Mouse (Mus musculus) cerebellum, adult (tissue): ENCODE measurements around the gene Ap5b1.

ENCODE experiments used
- ATAC-seq: cut with Nextera tagmentation; 2 replicates; pipeline ENCODE4 v1.9.2; 2017; ENCODE audit warnings: mild to moderate bottlenecking, moderate library complexity, mixed read lengths; ENCODE audit not compliant: insufficient number of reproducible peaks, low FRiP score, low TSS enrichment

Ap5b1 gene

DNA sequence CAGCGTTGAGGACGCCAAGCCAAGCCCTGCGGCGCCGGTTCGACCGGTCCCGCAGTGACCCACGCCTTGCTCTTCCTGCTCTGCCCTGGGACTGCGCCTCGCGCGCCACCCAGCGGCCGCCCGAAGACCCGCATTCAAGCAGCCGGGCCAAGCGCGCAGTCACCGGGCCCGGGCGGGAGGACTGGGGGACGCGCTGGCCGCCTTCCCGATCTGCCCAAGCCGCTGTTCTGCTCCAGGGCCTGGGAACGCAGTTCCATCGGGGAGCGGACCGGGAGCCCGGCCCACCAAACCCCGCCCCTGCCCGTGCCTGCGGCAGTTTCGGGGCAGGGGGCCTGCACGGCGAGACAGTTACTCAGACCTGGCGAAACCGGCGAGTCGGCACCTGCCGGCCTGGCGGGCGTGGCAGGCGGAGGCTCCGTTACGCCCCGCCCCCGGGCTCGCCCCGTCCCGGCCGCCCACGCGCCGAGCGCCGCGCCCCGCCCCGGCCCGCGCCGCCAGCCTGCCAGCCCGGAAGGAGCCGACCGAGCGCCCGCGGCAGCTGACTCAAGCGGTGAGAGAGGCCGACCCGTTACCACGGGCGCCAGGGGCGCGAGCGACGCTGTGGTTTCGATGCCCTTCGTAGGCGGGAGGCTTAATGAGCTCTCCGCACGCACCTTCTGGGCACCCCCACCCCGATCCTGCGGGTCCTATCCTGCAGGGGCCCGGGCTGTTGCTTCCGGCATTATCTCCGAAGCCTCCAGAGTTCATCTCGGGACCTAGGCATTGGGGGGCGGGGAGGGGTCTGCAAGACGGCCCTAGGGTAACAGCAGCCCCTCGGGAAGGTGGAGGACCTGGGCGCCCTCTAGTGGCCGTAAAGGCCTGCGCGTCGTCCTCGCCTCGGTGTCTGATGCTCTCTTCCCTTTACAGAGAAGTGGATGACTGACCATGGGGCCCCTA lies at the start of gene Ap5b1:
Gene Ap5b1 (plus strand): TSS at position 492 of the 936 bp plus-strand sequence.
- peak; percentile 78 for ATAC-seq

DNA sequence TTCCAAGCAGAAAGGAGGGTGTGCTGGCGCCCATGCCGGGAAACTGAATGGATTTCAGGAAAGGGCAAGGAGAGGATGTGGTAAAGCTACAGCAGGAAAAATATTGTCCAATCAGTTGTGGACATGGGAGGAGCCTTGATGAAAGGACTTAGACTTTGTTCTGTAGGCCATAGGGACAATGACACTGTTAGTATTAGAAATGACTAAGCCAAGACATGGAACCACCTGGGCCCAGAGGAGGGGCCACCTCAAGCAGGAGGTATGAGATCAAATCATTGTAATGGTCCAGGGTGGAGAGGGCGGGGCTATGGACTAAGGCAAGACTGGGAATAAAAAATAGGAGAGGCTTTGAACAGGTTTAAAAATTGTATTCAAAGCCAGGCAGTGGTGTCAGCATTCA lies 49.1 kb upstream of the Ap5b1 start:
- no peak for ATAC-seq

- no peak for ATAC-seq
These were observed 42.6 kb upstream of the Ap5b1 start for GRCm38 (mm10) chr19:5525204-5525603.

DNA sequence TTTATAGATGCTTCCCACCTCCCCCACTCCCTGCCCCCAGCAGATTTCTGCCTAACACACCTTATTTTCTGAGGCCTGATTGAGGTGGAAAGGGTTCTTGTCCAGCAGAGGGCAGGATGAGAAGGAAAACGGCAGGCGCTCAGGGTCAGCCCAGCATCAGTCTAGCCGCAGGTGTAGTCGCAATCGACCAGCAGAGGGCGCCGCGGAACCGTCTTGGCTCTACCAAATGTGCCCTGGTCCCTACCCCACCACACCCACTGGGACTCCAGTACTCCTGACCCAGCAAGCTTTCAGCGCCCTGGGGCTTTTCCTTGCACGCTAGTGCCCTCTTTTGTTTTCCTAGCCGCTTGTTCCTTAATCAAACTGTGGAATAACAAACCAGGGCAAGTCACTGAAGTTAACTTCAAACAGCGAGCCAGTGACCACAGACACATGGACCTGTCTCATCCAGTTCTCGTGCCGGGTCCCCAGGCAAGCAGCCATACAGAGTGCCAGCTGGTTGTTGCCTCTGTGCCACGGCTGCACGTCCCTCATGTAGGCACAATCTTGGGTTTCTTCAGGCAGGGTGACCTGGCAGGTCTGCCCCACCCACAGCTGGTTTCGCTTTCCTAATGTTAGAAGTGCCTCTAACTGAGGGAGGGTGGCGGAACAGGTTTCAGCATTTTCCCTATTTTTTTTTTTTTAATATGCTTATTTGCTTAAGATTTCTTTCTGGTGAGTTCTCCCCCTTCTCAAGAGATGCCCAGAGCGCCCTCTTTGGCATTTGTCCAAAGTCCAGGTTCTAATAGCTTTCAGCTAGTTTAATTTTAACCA lies 38.3 kb upstream of the Ap5b1 start:
- ATAC-seq, result peak; percentile 86; the same call in 1 of the 2 replicates

DNA sequence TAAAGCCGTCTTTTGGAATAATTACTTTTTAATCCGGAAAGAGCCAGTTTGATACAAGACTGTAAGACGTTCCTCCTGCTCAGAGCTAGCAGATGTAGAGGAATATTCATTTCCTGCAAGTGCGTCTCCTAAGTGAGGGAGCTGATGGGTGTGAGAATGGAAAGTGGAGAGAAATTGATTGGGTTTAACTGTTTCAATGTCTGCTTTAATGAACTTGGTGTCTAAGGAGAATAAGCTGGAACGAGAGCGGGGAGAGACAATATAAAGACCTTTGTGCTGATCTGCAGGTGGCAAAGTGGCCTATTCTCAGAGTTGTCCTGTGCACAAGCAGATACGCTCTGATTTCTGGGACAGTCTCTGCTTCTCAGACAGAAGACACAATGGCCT lies 37.7 kb upstream of the Ap5b1 start:
- ATAC-seq, result no peak

DNA sequence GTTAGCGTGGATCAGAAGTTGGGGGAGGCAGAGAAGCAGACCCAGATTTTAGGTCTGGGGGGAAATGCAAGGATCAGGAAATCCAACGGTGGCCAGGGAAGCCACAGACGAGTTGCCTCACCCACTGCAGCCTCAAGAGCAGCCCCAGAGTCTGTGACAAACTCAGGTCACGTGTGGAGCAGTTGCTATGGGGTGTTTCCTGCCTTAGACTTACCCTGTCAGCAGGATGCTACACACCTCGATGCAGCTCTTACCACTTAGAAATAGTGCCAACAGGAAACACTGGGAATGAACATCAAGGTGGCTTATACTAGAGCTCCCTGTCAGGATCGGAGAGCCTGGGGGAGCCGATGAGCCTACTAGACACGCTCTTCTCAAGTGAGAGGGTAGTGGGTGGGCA lies 35.3 kb upstream of the Ap5b1 start:
- no peak for ATAC-seq

DNA sequence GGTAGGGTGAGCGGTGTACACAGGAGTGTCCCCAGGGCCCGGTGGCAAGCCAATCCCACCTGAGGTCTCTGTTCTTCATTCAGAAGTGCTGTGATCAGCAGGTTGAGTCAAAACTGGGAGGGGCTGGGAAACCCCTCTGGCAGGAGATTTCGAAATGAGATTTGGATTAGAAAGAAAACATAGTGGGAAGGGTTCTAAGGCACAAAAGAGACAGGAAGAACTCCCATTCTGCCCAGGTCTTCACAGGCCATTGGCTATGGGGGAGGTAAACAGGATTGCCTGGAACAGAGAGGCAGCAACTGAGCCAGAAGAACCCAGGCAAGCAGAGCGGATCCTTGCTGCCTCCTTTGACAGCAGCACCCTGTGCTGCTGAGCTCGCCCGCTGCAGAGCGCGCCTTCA lies 29.0 kb upstream of the Ap5b1 start:
- no peak for ATAC-seq

DNA sequence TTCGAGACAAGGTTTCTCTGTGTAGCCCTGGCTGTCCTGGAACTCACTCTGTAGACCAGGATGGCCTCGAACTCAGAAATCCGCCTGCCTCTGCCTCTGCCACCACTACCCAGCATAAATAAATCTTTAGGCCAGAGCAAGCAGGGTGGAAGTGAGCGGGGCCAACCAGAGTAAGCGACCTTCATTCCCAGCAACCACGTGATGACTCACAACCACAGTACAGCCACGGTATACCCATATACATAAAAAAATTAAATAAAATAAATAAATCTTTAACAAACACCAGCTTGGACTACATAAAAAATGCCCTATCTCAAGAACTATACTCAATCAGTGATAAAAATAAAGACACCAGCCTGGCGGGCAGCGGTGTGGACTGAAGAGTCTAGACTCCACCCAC lies 24.5 kb upstream of the Ap5b1 start:
- no peak for ATAC-seq

- ATAC-seq, result no peak
These were observed 23.8 kb upstream of the Ap5b1 start for GRCm38 (mm10) chr19:5544031-5544430.

DNA sequence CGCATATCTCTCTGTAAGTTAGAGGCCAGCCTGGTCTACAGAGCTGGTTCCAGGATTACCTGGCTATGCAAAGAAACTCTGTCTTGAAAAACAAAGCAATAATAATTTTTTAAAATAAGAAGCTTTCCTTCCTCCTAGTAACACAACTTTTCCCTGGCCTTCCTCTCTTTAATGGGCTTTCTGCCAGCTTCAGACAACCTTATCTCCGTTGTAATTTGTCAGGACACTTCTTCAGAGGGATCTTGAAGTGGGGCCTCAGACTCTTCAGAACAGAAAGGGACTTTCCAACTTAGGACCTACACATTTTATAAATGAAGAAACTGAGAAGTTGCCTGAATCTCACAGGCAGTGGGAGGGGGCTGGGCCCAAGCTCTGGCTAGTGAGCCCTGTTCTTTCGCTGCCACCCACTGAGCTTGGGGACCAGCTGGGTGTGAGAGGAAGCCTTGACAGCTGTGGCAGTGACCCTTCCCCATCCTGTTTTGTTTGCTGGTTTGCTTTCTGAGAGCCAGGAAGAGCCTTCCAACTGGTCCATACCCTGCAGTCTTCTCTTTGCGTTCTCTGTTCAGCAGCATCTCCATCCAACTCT lies 20.3 kb upstream of the Ap5b1 start:
- no peak for ATAC-seq

DNA sequence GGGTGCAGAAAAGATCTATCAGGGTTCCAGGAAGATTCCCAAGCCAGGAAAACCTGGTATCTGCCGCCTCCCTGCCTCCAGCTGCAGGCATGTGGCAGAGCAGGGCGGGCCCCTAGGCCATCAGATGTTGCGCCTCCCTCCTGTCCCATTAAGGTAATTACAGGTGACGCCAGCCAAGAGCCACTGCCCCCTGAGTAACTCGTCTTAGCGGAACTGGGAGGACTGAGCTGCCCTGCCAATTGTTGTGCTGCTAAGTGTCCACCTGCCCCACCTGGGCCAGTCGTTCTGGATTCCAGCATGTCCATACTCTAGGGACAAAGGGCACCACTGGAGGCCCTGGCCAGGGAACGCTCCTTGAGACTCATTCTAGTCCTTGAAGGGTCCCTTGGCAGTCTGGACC lies 14.0 kb upstream of the Ap5b1 start:
- ATAC-seq, result no peak

DNA sequence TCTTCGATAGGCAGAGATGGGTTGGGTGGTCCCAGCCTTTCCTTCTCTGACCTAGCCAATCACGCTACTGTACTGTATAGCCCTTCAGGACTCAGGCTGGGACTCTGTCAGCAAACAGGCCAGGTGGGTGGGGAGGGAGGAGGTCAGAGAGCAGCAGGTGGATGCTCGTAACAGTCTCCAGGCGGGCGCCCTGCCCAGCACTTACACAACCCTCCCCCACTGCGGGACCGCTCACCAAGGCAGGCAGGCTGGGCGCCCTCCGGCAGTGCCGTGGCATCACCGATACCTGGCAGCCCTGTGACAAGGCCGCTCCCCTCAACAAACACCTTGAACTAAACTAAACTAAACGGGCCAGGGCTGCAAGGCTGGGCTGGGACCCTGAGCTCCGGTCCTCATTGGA lies 13.6 kb upstream of the Ap5b1 start:
- ATAC-seq, result no peak

- no peak for ATAC-seq
These were observed 9.7 kb upstream of the Ap5b1 start for GRCm38 (mm10) chr19:5558169-5558568.

GRCm38 (mm10) chr19:5558770-5559169 lies 9.1 kb upstream of the Ap5b1 start:
- ATAC-seq, result no peak

DNA sequence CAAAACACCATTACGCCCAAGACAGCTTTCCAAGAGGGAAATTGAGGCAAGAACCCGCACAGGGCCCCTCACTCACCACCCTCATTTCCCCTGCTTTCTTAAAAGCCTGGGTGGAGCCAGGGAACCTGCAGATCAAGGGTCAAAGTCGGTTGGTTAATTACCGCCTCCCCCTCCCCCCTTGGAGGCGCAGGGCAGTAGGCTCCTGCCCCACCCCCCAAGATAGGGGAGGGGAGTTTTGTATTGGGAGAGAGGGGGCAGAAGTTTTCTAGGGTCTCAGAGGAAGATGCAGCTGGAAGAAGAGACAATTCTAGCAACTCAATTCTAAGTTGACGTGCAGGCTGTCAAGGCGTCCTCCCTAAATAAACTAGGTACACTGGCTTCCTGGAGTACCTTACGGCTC lies 8.6 kb upstream of the Ap5b1 start:
- no peak for ATAC-seq

- ATAC-seq, result no peak
These were observed 8.0 kb upstream of the Ap5b1 start for GRCm38 (mm10) chr19:5559631-5560456.

GRCm38 (mm10) chr19:5560457-5561041 lies 7.3 kb upstream of the Ap5b1 start, which contains the start of gene Ovol1:
Gene Ovol1 (minus strand): TSS chr19:5560646.
- ATAC-seq, result no peak

GRCm38 (mm10) chr19:5561252-5561790 lies 6.5 kb upstream of the Ap5b1 start:
- ATAC-seq, result no peak

DNA sequence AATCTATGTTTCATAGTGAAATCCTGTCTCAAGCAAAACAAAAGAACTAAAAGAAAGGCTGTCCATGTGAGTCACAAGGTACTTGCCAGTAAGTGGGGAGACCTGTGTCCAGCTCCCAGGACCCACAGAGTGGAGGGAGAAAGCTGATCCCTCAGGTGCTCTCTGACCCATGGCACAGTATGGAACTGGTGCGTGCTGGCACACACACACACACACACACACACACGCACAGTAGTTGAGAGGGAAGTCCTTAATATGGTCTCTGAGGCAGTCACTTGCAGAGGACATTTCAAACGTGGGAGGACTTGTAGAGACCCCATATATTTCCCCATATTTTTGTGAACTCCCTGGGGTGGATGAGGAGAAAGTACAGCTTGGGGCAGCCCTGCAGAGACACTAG lies 5.9 kb upstream of the Ap5b1 start:
- ATAC-seq, result no peak

GRCm38 (mm10) chr19:5562776-5563175 lies 5.0 kb upstream of the Ap5b1 start:
- ATAC-seq, result no peak
